Mouse (Mus musculus) myocyte (in vitro differentiated cells): ENCODE measurements around the gene Tenm4.

Experiments used
- E2F4 ChIP-seq: IDR thresholded peaks from one replicate; pipeline ENCODE4 v1.6.1; 2011; ENCODE audit warnings: mild to moderate bottlenecking, control low read depth, moderate library complexity; ENCODE audit not compliant: insufficient read depth
- MAX ChIP-seq: IDR thresholded peaks from one replicate; pipeline ENCODE4 v1.6.1; 2011; ENCODE audit warnings: low read depth, mild to moderate bottlenecking, control low read depth
- MYOD1 ChIP-seq, 3 experiments: IDR thresholded peaks; one replicate each; pipeline ENCODE4 v1.6.1; 2011; ENCODE audit warnings: control low read depth in 2 of 3, low read depth in 2 of 3, mild to moderate bottlenecking in 2 of 3, moderate library complexity in 1 of 3; ENCODE audit not compliant: insufficient read length in 2 of 3, control insufficient read depth in 1 of 3
- POLR2A ChIP-seq: IDR thresholded peaks from one replicate; pipeline ENCODE4 v1.6.1; 2011; ENCODE audit warnings: low read depth, mild to moderate bottlenecking, control low read depth, moderate library complexity; ENCODE audit not compliant: insufficient read length
- POLR2AphosphoS2 ChIP-seq: IDR thresholded peaks from one replicate; pipeline ENCODE4 v1.6.1; 2011; ENCODE audit warnings: low read depth, control low read depth; ENCODE audit not compliant: insufficient read length
- TCF12 ChIP-seq: IDR thresholded peaks from one replicate; pipeline ENCODE4 v1.6.1; 2011; ENCODE audit warnings: mild to moderate bottlenecking, control low read depth; ENCODE audit not compliant: poor library complexity, insufficient read depth, severe bottlenecking
- USF1 ChIP-seq: IDR thresholded peaks from one replicate; pipeline ENCODE4 v1.6.1; 2011; ENCODE audit warnings: low read depth, mild to moderate bottlenecking, control low read depth, moderate library complexity

- no peak for TF ChIP-seq POLR2A
- TF ChIP-seq USF1, result no peak
- no peak for TF ChIP-seq MAX
- TF ChIP-seq MYOD1 (IDR thresholded peaks at IDR 0.05; ENCODE audit: control insufficient read depth in 1 of 3, insufficient read length in 2 of 3, low read depth in 2 of 3), result no peak
- TF ChIP-seq POLR2AphosphoS2, result no peak
- TF ChIP-seq TCF12, result no peak
- TF ChIP-seq E2F4, result no peak
These were observed 449.0 kb downstream of the Tenm4 start for GRCm38 (mm10) chr7:96619930-96620472.
